Mouse (Mus musculus): ENCODE results near the gene Pik3c2b. TPM values are rescaled to one million over a fixed set of nuclear protein-coding genes. Genes with fewer than 3 reads are reported as not detected.

The Pik3c2b gene
- polyA plus RNA-seq, 1 experiment = 1.8 TPM

- TF ChIP-seq SRF (IDR thresholded peaks at IDR 0.05; ENCODE audit: control insufficient read depth, insufficient read length, low read depth) (no peak), E2F4 (IDR thresholded peaks at IDR 0.05; ENCODE audit: insufficient read depth) (no peak), POLR2A (IDR thresholded peaks at IDR 0.05; ENCODE audit: insufficient read length, low read depth) (no peak), MAX (IDR thresholded peaks at IDR 0.05; ENCODE audit: low read depth) (no peak)
- no peaks in the 10 kb centered on the region for H3K36me3 ChIP-seq (ENCODE audit: control insufficient read depth, insufficient read depth)
- H3K79me2 ChIP-seq (ENCODE audit: control insufficient read depth, insufficient read depth) = no peaks in the 10 kb centered on the region
- H3ac ChIP-seq (ENCODE audit: control insufficient read depth, insufficient read length) = no peak overlapping the region
- no peaks in the 10 kb centered on the region for H3K27me3 ChIP-seq (ENCODE audit: control insufficient read depth, insufficient read depth, insufficient read length)
- H3K4me3 ChIP-seq = no peak overlapping the region
- H3K4me2 ChIP-seq (ENCODE audit: low read depth) = no peak overlapping the region
These were observed 102.7 kb downstream of the Pik3c2b start for GRCm38 (mm10) chr1:133148122-133148521.

- H3K4me2 ChIP-seq (ENCODE audit: low read depth) = no peak overlapping the region
- H3K27me3 ChIP-seq (ENCODE audit: control insufficient read depth, insufficient read depth, insufficient read length) = peaks cover 11% of the 10 kb centered on the region
These were observed 105.1 kb downstream of the Pik3c2b start for GRCm38 (mm10) chr1:133150556-133150955.

GRCm38 (mm10) chr1:133152213-133152612 lies 106.7 kb downstream of the Pik3c2b start:
- no peak for TF ChIP-seq CEBPB (IDR thresholded peaks at IDR 0.05; ENCODE audit: insufficient read depth, poor library complexity, severe bottlenecking)
- no peak for TF ChIP-seq MAX (IDR thresholded peaks at IDR 0.05; ENCODE audit: low read depth)
- Histone ChIP-seq H3K27me3 (ENCODE audit: control insufficient read depth, insufficient read depth, insufficient read length) (peaks cover 24% of the 10 kb centered on the region), H3K4me2 (ENCODE audit: low read depth) (no peak overlapping the region), H3K79me2 (ENCODE audit: control insufficient read depth, insufficient read depth) (no peaks in the 10 kb centered on the region), H3K4me3 (no peak overlapping the region), H3K36me3 (ENCODE audit: control insufficient read depth, insufficient read depth) (no peaks in the 10 kb centered on the region), H3ac (ENCODE audit: control insufficient read depth, insufficient read length) (no peak overlapping the region)

More at GRCm38 (mm10) chr1:133150556-133150955, 105.1 kb downstream of the Pik3c2b start:
- TF ChIP-seq USF1 (IDR thresholded peaks at IDR 0.05; ENCODE audit: low read depth) (no peak), TCF12 (IDR thresholded peaks at IDR 0.05; ENCODE audit: insufficient read depth, poor library complexity, severe bottlenecking) (no peak), REST (IDR thresholded peaks at IDR 0.05; ENCODE audit: insufficient read depth, insufficient read length) (no peak), TCF3 (IDR thresholded peaks at IDR 0.05; ENCODE audit: insufficient read length, low read depth) (no peak), POLR2AphosphoS2 (IDR thresholded peaks at IDR 0.05; ENCODE audit: insufficient read length, low read depth) (no peak), CEBPB (IDR thresholded peaks at IDR 0.05; ENCODE audit: insufficient read depth, poor library complexity, severe bottlenecking) (no peak), MAX (IDR thresholded peaks at IDR 0.05; ENCODE audit: low read depth) (no peak), E2F4 (IDR thresholded peaks at IDR 0.05; ENCODE audit: insufficient read depth) (no peak), POLR2A (IDR thresholded peaks at IDR 0.05; ENCODE audit: insufficient read length, low read depth) (no peak), MYOG (IDR thresholded peaks at IDR 0.05; ENCODE audit: control insufficient read depth in 1 of 3, insufficient read depth in 1 of 3, insufficient read length in 2 of 3, low read depth in 2 of 3) (no peak), SRF (IDR thresholded peaks at IDR 0.05; ENCODE audit: control insufficient read depth, insufficient read length, low read depth) (no peak), MYOD1 (IDR thresholded peaks at IDR 0.05; ENCODE audit: control insufficient read depth in 1 of 3, insufficient read length in 2 of 3, low read depth in 2 of 3) (no peak)
- Histone ChIP-seq H3K4me3 (no peak overlapping the region), H3K79me2 (ENCODE audit: control insufficient read depth, insufficient read depth) (no peaks in the 10 kb centered on the region), H3ac (ENCODE audit: control insufficient read depth, insufficient read length) (no peak overlapping the region), H3K36me3 (ENCODE audit: control insufficient read depth, insufficient read depth) (no peaks in the 10 kb centered on the region)

- Histone ChIP-seq H3K79me2 (ENCODE audit: control insufficient read depth, insufficient read depth) (no peaks in the 10 kb centered on the region), H3K27me3 (ENCODE audit: control insufficient read depth, insufficient read depth, insufficient read length) (peaks cover 42% of the 10 kb centered on the region), H3ac (ENCODE audit: control insufficient read depth, insufficient read length) (no peak overlapping the region), H3K36me3 (ENCODE audit: control insufficient read depth, insufficient read depth) (no peaks in the 10 kb centered on the region), H3K4me3 (no peak overlapping the region), H3K4me2 (ENCODE audit: low read depth) (no peak overlapping the region)
- TF ChIP-seq TCF12 (IDR thresholded peaks at IDR 0.05; ENCODE audit: insufficient read depth, poor library complexity, severe bottlenecking) = no peak
- no peak for TF ChIP-seq MAX (IDR thresholded peaks at IDR 0.05; ENCODE audit: low read depth)
- TF ChIP-seq USF1 (IDR thresholded peaks at IDR 0.05; ENCODE audit: low read depth) = no peak
- TF ChIP-seq POLR2AphosphoS2 (IDR thresholded peaks at IDR 0.05; ENCODE audit: insufficient read length, low read depth) = no peak
- TF ChIP-seq REST (IDR thresholded peaks at IDR 0.05; ENCODE audit: insufficient read depth, insufficient read length) = no peak
These were observed 109.8 kb downstream of the Pik3c2b start for GRCm38 (mm10) chr1:133155270-133155669.

Other genes starting within 250 kb of the Pik3c2b start
- 0.17 TPM for gene Lrrn2, start 165.4 kb upstream of the Pik3c2b start, polyA plus RNA-seq (2012; fragmentation: generic; extraction: Trizol)
- gene Mdm4, start 15.1 kb upstream of the Pik3c2b start, polyA plus RNA-seq (2012; fragmentation: generic; extraction: Trizol) = 11.5 TPM
- gene Ppp1r15b, start 85.5 kb downstream of the Pik3c2b start, polyA plus RNA-seq (2012; fragmentation: generic; extraction: Trizol) = 30.9 TPM
- gene Plekha6, start 118.5 kb downstream of the Pik3c2b start, polyA plus RNA-seq (2012; fragmentation: generic; extraction: Trizol) = 0.12 TPM

Measured in myocyte (in vitro differentiated cells).